Mouse (Mus musculus) brain, adult 10 weeks (tissue): Measurements from ENCODE around the gene Sucnr1. TPM values are rescaled to one million over a fixed set of nuclear protein-coding genes. Genes with fewer than 3 reads are reported as not detected.

ENCODE experiments used
- polyA plus RNA-seq: library from polyadenylated mRNA; stranded (reverse); fragments of 350-450 nt; fragmentation: Illumina TruSeq; extraction: RNeasy Lipid Tissue Mini Kit (QIAGEN cat#74804); gene quantifications from one replicate; pipeline ENCODE4 v1.2.3, GENCODE M21; 2015; ENCODE audit warnings: low read depth, low replicate concordance

The Sucnr1 gene
- not detected for polyA plus RNA-seq

DNA sequence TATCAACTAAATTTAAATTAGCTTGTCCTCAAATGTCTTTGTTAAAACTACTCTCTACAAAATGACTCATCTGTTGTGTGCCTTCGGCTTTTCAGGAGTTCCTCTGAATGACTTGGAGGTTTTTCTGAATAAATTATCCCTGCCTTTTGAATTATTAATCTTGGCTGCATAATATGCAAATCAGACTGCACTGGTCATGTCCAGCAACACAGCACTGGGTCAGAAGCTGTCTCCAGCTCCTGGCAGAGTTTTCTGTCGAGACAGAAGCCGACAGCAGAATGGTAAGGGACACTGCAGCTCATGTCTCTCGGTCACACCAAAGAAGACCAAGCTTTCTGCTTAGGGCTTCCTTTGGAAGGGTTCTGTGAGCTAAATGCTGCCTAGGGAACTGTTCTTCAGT lies at the start of gene Sucnr1:
TSS of gene Sucnr1 (plus strand) at position 222 of the 400 bp plus-strand sequence.

Other genes starting within 250 kb of the Sucnr1 start
- not detected for gene Gm8298, start 220.8 kb upstream of the Sucnr1 start, polyA plus RNA-seq
- gene C130079G13Rik, start 156.7 kb upstream of the Sucnr1 start, polyA plus RNA-seq: not detected
- gene Aadacl2, start 75.1 kb upstream of the Sucnr1 start, polyA plus RNA-seq: not detected
- not detected for gene Aadac, start 56.2 kb upstream of the Sucnr1 start, polyA plus RNA-seq